Mouse (Mus musculus) MEL (cell line): ENCODE measurements around the gene Stk38l.

Source experiments
- CTCF ChIP-seq, 3 experiments: IDR thresholded peaks in 2 of 3; conservative IDR thresholded peaks in 1 of 3; 2 replicates each; pipeline ENCODE4 v1.5.1; 2011 to 2012; ENCODE audit warnings: low read length in 3 of 3, low read depth in 2 of 3, mild to moderate bottlenecking in 2 of 3, improper control_type of control experiment in 1 of 3, inconsistent platforms in 1 of 3, mixed read lengths in 1 of 3, moderate library complexity in 1 of 3; ENCODE audit not compliant: control insufficient read depth in 1 of 3, insufficient read depth in 1 of 3, poor library complexity in 1 of 3, severe bottlenecking in 1 of 3
- EP300 ChIP-seq, 2 experiments: IDR thresholded peaks; 2 replicates each; pipeline ENCODE4 v1.6.1; 2011; ENCODE audit warnings: improper control_type of control experiment in 2 of 2, low read length in 2 of 2, low read depth in 1 of 2, mild to moderate bottlenecking in 1 of 2
- POLR2A ChIP-seq, 2 experiments: IDR thresholded peaks; 2 replicates each; pipeline ENCODE4 v1.6.1; 2011 to 2012; ENCODE audit warnings: low read length in 2 of 2, mild to moderate bottlenecking in 2 of 2, control low read depth in 1 of 2, improper control_type of control experiment in 1 of 2, low read depth in 1 of 2, moderate library complexity in 1 of 2; ENCODE audit not compliant: control insufficient read depth in 1 of 2, insufficient read depth in 1 of 2, poor library complexity in 1 of 2
- POLR2AphosphoS2 ChIP-seq: IDR thresholded peaks from 2 replicates; pipeline ENCODE4 v1.6.1; 2011; ENCODE audit warnings: low read length, improper control_type of control experiment
- TBP ChIP-seq: IDR thresholded peaks from 2 replicates; pipeline ENCODE4 v1.8.0; 2011; ENCODE audit warnings: low read depth, low read length, improper control_type of control experiment
- TCF12 ChIP-seq: IDR thresholded peaks from 2 replicates; pipeline ENCODE4 v1.6.1; 2014; ENCODE audit warnings: low read depth, mild to moderate bottlenecking, inconsistent platforms, low read length, improper control_type of control experiment, moderate library complexity
- UBTF ChIP-seq: IDR thresholded peaks from 2 replicates; pipeline ENCODE4 v1.6.1; 2012; ENCODE audit warnings: low read depth, mild to moderate bottlenecking, inconsistent platforms, low read length, improper control_type of control experiment, moderate library complexity, borderline replicate concordance; ENCODE audit not compliant: insufficient read depth
- USF1 ChIP-seq: IDR thresholded peaks from 2 replicates; pipeline ENCODE4 v1.6.1; 2014; ENCODE audit warnings: low read depth, mild to moderate bottlenecking, inconsistent platforms, low read length, improper control_type of control experiment, moderate library complexity
- ZMIZ1 ChIP-seq: IDR thresholded peaks from 2 replicates; pipeline ENCODE4 v1.6.1; 2012; ENCODE audit warnings: low read depth, mild to moderate bottlenecking, inconsistent platforms, low read length, improper control_type of control experiment, moderate library complexity

DNA sequence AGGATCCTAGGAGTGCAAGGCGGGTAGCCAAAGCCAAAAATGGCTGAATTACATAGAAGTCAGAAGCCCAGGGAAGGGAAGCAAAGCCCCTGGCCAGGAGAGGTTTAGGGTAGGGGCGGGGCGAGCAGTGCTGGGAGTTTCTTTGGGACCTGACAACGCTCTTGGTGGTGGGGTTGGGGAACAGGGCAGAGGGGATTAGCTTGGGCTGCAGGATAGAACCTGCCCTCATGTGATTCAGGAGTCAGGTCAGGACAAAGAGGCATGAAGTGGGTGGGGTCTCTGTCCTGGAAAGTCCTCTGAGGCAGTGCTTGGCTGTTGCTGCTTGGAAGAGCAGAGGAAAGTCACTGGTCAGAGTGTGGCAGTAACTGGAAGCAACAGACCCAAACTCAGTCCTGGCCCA, 40.9 kb upstream of the Stk38l start:
- TF ChIP-seq USF1: no peak
- TF ChIP-seq EP300 (IDR thresholded peaks at IDR 0.05; ENCODE audit: low read depth in 1 of 2, low read length in 2 of 2): no peak
- no peak for TF ChIP-seq POLR2AphosphoS2
- TF ChIP-seq TCF12: no peak
- TF ChIP-seq UBTF: no peak
- TF ChIP-seq POLR2A (IDR thresholded peaks at IDR 0.05; ENCODE audit: control insufficient read depth in 1 of 2, insufficient read depth in 1 of 2, low read depth in 1 of 2, low read length in 2 of 2, poor library complexity in 1 of 2): no peak
- TF ChIP-seq TBP: no peak
- no peak for TF ChIP-seq ZMIZ1
- no peak for TF ChIP-seq CTCF (IDR thresholded peaks at IDR 0.05 in 2 of 3, conservative IDR thresholded peaks at IDR 0.05 in 1 of 3; ENCODE audit: control insufficient read depth in 1 of 3, insufficient read depth in 1 of 3, low read depth in 2 of 3, low read length in 3 of 3, poor library complexity in 1 of 3, severe bottlenecking in 1 of 3)
